Mouse (Mus musculus) myocyte (in vitro differentiated cells): Measurements from ENCODE around the gene Ggact. TPM values are rescaled to one million over a fixed set of nuclear protein-coding genes. Genes with fewer than 3 reads are reported as not detected.

Experiments used
- H3K27me3 ChIP-seq: one replicate; pipeline ENCODE4 v1.6.1; 2011; ENCODE audit not compliant: control insufficient read depth, insufficient read depth, insufficient read length
- H3K36me3 ChIP-seq: one replicate; pipeline ENCODE4 v1.6.1; 2011; ENCODE audit not compliant: control insufficient read depth, insufficient read depth
- H3K4me2 ChIP-seq: one replicate; pipeline ENCODE4 v1.6.1; 2011; ENCODE audit warnings: low read depth, control low read depth
- H3K4me3 ChIP-seq: one replicate; pipeline ENCODE4 v1.5.1; 2011; ENCODE audit warnings: mild to moderate bottlenecking, control low read depth, moderate library complexity
- H3K79me2 ChIP-seq: one replicate; pipeline ENCODE4 v1.6.1; 2011; ENCODE audit not compliant: control insufficient read depth, insufficient read depth
- H3ac ChIP-seq: one replicate; pipeline ENCODE4 v1.6.1; 2011; ENCODE audit not compliant: control insufficient read depth, insufficient read length
- CEBPB ChIP-seq: IDR thresholded peaks from 2 replicates; pipeline ENCODE4 v1.6.1; 2011; ENCODE audit warnings: mild to moderate bottlenecking, moderate library complexity; ENCODE audit not compliant: poor library complexity, insufficient read depth, severe bottlenecking
- E2F4 ChIP-seq: IDR thresholded peaks from one replicate; pipeline ENCODE4 v1.6.1; 2011; ENCODE audit warnings: mild to moderate bottlenecking, control low read depth, moderate library complexity; ENCODE audit not compliant: insufficient read depth
- MAX ChIP-seq: IDR thresholded peaks from one replicate; pipeline ENCODE4 v1.6.1; 2011; ENCODE audit warnings: low read depth, mild to moderate bottlenecking, control low read depth
- MYOD1 ChIP-seq, 3 experiments: IDR thresholded peaks; one replicate each; pipeline ENCODE4 v1.6.1; 2011; ENCODE audit warnings: control low read depth in 2 of 3, low read depth in 2 of 3, mild to moderate bottlenecking in 2 of 3, moderate library complexity in 1 of 3; ENCODE audit not compliant: insufficient read length in 2 of 3, control insufficient read depth in 1 of 3
- MYOG ChIP-seq, 3 experiments: IDR thresholded peaks; one replicate each; pipeline ENCODE4 v1.6.1; 2011; ENCODE audit warnings: control low read depth in 2 of 3, low read depth in 2 of 3, mild to moderate bottlenecking in 2 of 3; ENCODE audit not compliant: insufficient read length in 2 of 3, control insufficient read depth in 1 of 3, insufficient read depth in 1 of 3
- POLR2A ChIP-seq: IDR thresholded peaks from one replicate; pipeline ENCODE4 v1.6.1; 2011; ENCODE audit warnings: low read depth, mild to moderate bottlenecking, control low read depth, moderate library complexity; ENCODE audit not compliant: insufficient read length
- POLR2AphosphoS2 ChIP-seq: IDR thresholded peaks from one replicate; pipeline ENCODE4 v1.6.1; 2011; ENCODE audit warnings: low read depth, control low read depth; ENCODE audit not compliant: insufficient read length
- REST ChIP-seq: IDR thresholded peaks from one replicate; pipeline ENCODE4 v1.6.1; 2011; ENCODE audit warnings: mild to moderate bottlenecking, control low read depth, moderate library complexity; ENCODE audit not compliant: insufficient read depth, insufficient read length
- SRF ChIP-seq: IDR thresholded peaks from one replicate; pipeline ENCODE4 v1.6.1; 2011; ENCODE audit warnings: low read depth; ENCODE audit not compliant: control insufficient read depth, insufficient read length
- TCF12 ChIP-seq: IDR thresholded peaks from one replicate; pipeline ENCODE4 v1.6.1; 2011; ENCODE audit warnings: mild to moderate bottlenecking, control low read depth; ENCODE audit not compliant: poor library complexity, insufficient read depth, severe bottlenecking
- TCF3 ChIP-seq: IDR thresholded peaks from one replicate; pipeline ENCODE4 v1.6.1; 2011; ENCODE audit warnings: low read depth, control low read depth; ENCODE audit not compliant: insufficient read length
- USF1 ChIP-seq: IDR thresholded peaks from one replicate; pipeline ENCODE4 v1.6.1; 2011; ENCODE audit warnings: low read depth, mild to moderate bottlenecking, control low read depth, moderate library complexity
- polyA plus RNA-seq: library from polyadenylated mRNA; unstranded; fragments of >200 nt; fragmentation: generic; extraction: Trizol; gene quantifications from one replicate; pipeline ENCODE4 v1.2.1, GENCODE M21; 2012; ENCODE audit warnings: missing spikeins

Ggact gene
- polyA plus RNA-seq, 1 experiment: 17.0 TPM

GRCm38 (mm10) chr14:122901177-122901576 is 12.4 kb downstream of the Ggact start:
- TF ChIP-seq SRF: no peak
- TF ChIP-seq POLR2A: no peak
- TF ChIP-seq E2F4: no peak
- TF ChIP-seq POLR2AphosphoS2: no peak
- no peak for TF ChIP-seq USF1
- TF ChIP-seq MAX: no peak
- no peak for TF ChIP-seq TCF3
- no peak for TF ChIP-seq CEBPB
- Histone ChIP-seq H3K79me2 (no peaks in the 10 kb centered on the region), H3ac (no peak overlapping the region), H3K36me3 (no peaks in the 10 kb centered on the region), H3K4me2 (no peak overlapping the region), H3K4me3 (no peak overlapping the region), H3K27me3 (no peaks in the 10 kb centered on the region)

GRCm38 (mm10) chr14:122900679-122901078 is 12.9 kb downstream of the Ggact start:
- H3K4me3 ChIP-seq: no peak overlapping the region
- no peak for TF ChIP-seq E2F4
- TF ChIP-seq TCF12: no peak
- TF ChIP-seq MYOG (IDR thresholded peaks at IDR 0.05; ENCODE audit: control insufficient read depth in 1 of 3, insufficient read depth in 1 of 3, insufficient read length in 2 of 3, low read depth in 2 of 3): no peak
- no peak for TF ChIP-seq CEBPB
- no peak for TF ChIP-seq MAX
- no peak for TF ChIP-seq MYOD1 (IDR thresholded peaks at IDR 0.05; ENCODE audit: control insufficient read depth in 1 of 3, insufficient read length in 2 of 3, low read depth in 2 of 3)
- no peak for TF ChIP-seq POLR2AphosphoS2

DNA sequence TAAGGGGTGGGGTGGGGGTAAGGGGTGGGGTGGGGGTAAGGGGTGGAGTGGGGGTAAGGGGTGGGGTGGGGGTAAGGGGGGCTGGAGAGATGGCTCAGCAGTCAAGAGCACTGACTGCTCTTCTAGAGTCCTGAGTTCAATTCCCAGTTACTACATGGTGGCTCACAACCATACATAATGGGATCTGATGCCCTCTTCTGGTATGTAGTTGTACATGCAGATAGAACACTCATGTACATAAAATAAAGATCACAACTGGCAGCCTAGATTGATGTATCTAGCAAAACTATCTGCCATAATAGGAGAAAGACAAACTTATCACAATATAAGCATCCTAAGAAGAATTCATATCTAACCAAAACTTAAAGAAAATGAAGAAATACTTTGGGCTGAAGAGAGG is 15.0 kb downstream of the Ggact start:
- H3K27me3 ChIP-seq: no peaks in the 10 kb centered on the region
- H3ac ChIP-seq: no peak overlapping the region
- no peaks in the 10 kb centered on the region for H3K79me2 ChIP-seq
- H3K4me2 ChIP-seq: no peak overlapping the region
- TF ChIP-seq MYOD1 (IDR thresholded peaks at IDR 0.05; ENCODE audit: control insufficient read depth in 1 of 3, insufficient read length in 2 of 3, low read depth in 2 of 3) (no peak), MYOG (IDR thresholded peaks at IDR 0.05; ENCODE audit: control insufficient read depth in 1 of 3, insufficient read depth in 1 of 3, insufficient read length in 2 of 3, low read depth in 2 of 3) (no peak), MAX (no peak), POLR2AphosphoS2 (no peak), TCF3 (no peak), REST (no peak), POLR2A (no peak), CEBPB (no peak), TCF12 (no peak), USF1 (no peak), SRF (no peak), E2F4 (no peak)
- H3K36me3 ChIP-seq: no peaks in the 10 kb centered on the region
- no peak overlapping the region for H3K4me3 ChIP-seq

More at GRCm38 (mm10) chr14:122900679-122901078, 12.9 kb downstream of the Ggact start:
- Histone ChIP-seq H3K4me2 (no peak overlapping the region), H3K79me2 (no peaks in the 10 kb centered on the region), H3K36me3 (no peaks in the 10 kb centered on the region), H3K27me3 (no peaks in the 10 kb centered on the region), H3ac (no peak overlapping the region)

DNA sequence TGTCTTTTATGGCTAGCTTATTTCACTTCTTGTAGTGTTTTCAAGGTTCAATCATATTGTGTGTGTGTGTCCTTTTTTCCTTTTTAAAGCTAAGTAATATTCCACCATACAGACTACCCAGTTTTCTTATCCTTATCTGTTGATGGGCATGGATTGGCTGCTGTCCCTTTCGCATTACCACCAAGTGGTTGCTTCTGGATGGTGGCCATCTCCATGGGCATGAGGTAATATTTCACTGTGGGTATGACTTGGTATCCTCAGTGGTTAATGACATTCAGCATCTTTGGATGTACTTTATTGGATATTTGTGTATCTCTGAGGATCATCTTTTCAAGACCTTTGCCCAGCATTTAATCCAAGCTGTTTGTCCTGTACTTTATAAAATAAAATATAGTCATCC is 17.5 kb downstream of the Ggact start:
- Histone ChIP-seq H3K79me2 (no peaks in the 10 kb centered on the region), H3ac (no peak overlapping the region), H3K27me3 (no peaks in the 10 kb centered on the region), H3K36me3 (no peaks in the 10 kb centered on the region), H3K4me3 (no peak overlapping the region), H3K4me2 (no peak overlapping the region)
- TF ChIP-seq SRF (no peak), TCF3 (no peak), MAX (no peak), POLR2A (no peak), POLR2AphosphoS2 (no peak), CEBPB (no peak), MYOD1 (IDR thresholded peaks at IDR 0.05; ENCODE audit: control insufficient read depth in 1 of 3, insufficient read length in 2 of 3, low read depth in 2 of 3) (no peak), USF1 (no peak), E2F4 (no peak), TCF12 (no peak), REST (no peak)

DNA sequence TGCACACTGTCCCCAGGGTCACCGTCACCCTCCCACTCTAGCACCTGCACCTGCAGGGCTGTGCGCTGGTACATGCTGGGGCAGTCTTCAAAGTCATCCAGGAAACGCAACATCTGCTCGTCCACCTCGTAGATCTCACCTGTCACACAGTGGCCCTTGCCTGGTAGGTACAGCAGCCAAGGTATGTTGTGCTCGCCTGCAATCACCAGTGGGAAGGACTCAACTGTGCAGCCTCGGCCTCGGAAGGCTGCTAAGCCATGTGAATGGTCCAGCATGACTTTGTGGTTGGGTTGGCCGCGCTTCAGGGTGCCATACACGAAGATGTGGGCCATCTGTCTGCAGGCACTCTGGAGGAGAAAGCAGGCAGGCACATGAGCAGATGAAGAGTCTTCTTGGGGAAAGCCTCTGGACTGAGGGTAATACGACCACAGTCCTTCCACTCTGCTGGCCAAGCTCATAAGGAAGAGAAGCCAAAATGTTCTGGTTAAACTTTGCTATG is 22.0 kb downstream of the Ggact start:
- no peaks in the 10 kb centered on the region for H3K79me2 ChIP-seq
- H3K4me2 ChIP-seq: no peak overlapping the region
- peaks cover 8% of the 10 kb centered on the region for H3K36me3 ChIP-seq
- H3K4me3 ChIP-seq: no peak overlapping the region
- H3K27me3 ChIP-seq: no peaks in the 10 kb centered on the region
- TF ChIP-seq SRF (no peak), MAX (no peak), REST (no peak), MYOD1 (IDR thresholded peaks at IDR 0.05; ENCODE audit: control insufficient read depth in 1 of 3, insufficient read length in 2 of 3, low read depth in 2 of 3) (no peak), MYOG (IDR thresholded peaks at IDR 0.05; ENCODE audit: control insufficient read depth in 1 of 3, insufficient read depth in 1 of 3, insufficient read length in 2 of 3, low read depth in 2 of 3) (no peak), TCF3 (no peak), USF1 (no peak), POLR2AphosphoS2 (no peak), E2F4 (no peak)
- no peak overlapping the region for H3ac ChIP-seq
